Mouse (Mus musculus) left cerebral cortex, postnatal 14 days (tissue): ENCODE measurements around the gene Hnrnpu. TPM values are rescaled to one million over a fixed set of nuclear protein-coding genes. Genes with fewer than 3 reads are reported as not detected.
"Not testable (repeated sequence)": the region's sequence is repeated elsewhere in the genome, so short reads cannot be mapped to it uniquely, and the experiment has no call there.

Experiments used
- DNase-seq, 2 experiments: peaks; one replicate each; pipeline ENCODE4 v3.0.0; 2021 to 2022; ENCODE audit warnings: low spot score in 2 of 2, mixed read lengths in 1 of 2
- intact Hi-C: fragments of 180-260 bp; cut with DNase I; formaldehyde crosslinking; loops from one replicate; pipeline ENCODE4 v1.15.1; 2025
- total RNA-seq, 2 experiments: library from RNA; stranded (reverse); gene quantifications; 2 replicates each; pipeline ENCODE4 v1.2.3; 2021

The Hnrnpu gene
- total RNA-seq, 2 experiments from 2014 or later = 400 to 403 TPM

DNA sequence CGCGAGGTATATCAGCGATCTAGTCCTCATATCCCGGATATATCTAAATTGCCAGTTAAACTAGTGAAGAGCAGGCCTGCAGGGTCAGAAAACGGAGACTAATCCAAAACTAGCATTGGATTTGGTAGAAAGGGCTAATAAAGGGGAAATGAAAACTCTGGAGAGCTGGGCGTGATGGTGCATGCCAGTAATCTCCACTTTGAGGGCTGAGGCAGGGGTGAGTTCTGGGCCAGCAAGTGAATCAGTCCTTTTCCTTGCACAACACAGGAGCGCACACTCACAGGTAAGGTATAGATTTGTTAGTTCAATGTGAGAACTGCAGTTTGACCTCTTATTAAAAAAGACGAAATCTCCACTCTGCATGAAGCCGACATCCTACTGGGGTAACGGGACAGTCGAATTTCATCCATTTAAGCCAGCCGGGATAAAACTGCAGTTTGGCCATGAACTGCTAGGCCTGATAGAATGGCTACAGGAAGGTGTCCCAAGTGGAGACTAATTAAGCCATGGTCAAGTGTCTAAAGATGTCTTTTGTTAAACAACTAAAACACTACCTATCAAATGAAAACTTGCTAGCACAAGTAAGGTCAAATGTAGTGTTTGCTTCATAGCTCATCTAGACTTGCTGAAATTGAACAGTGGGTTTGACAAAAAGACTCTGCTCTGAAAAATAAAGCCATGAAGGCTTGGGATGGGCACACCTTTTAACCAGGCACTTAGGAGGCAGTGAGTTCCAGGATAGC is 18.1 kb downstream of the Hnrnpu start:
- peak in 1 of 2 experiments; percentile 21 for DNase-seq
- intact Hi-C loops = loop anchor here (2.0 to 10.0 kb wide), 5 partner anchors 17 to 135 kb away; partner anchors contain the start of genes Desi2, Efcab2 and Hnrnpu

DNA sequence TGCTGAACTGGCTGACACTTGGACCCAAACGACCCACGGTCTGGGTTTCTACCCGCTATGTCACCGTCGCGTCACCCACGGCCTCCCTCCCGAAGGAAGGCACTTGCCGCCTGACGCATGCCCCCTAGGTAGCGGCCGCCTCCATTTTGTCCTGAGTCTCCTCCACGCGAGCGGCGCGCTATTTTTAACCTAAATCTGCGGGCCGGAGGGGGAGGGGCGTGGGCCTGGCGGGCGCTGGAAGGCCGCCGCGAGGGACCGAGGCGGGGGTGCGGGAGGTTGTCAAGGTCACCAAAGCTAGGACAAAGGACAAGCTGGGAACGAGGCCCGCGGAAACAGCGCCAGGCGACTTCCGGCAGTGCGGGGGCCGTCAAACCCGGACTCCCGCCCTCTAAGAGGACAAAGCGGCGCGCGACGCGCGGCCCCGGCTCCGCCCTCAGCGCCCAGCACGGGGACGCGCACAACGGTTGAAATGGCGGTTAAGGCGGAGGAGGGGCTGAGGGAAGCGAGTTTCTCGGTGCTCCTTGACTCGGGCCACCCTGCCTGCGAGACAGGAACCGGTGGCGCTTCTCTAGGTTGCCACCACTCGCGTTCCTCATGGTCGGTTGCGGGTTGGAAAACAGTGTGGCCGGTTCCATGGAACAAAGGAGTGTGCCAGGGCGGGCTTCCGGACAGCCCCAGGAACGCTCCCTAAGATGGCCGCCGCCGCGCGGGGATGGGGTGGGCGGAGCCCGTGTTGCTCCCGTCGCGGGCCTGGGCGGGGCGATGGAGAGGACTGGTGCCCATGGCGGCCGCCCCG is 19.0 kb downstream of the Hnrnpu start, which contains the start of gene Cox20:
Gene Cox20, plus strand, starts transcription at position 742 of the 796 bp plus-strand sequence.
- intact Hi-C loops = loop anchor here (2.0 to 10.0 kb wide), 5 partner anchors 18 to 134 kb away; partner anchors contain the start of genes Desi2, Efcab2 and Hnrnpu

DNA sequence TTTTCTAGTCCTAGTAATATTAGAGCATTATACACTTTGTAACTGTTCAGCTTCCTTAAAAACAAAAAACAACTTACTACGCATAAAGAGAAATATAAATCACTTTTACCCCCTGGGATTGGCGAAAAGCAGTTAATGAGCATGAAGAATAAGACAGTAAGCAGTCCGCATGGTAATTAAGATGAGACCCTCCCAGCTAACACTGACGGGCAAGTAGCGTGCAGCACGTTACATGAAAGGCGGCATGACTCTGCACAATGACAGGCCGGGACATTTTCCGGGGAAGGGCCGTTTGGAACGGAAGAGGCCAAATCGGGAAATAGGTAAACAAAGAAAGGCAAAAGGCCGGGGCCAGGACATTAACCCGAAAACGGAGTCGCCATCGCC is 19.6 kb downstream of the Hnrnpu start:
- intact Hi-C loops = loop anchor here (2.0 to 10.0 kb wide), 5 partner anchors 19 to 133 kb away; partner anchors contain the start of genes Desi2, Efcab2 and Hnrnpu
- DNase-seq = peak in 1 of 2 experiments; percentile 87

More for the DNA sequence above, 19.0 kb downstream of the Hnrnpu start, which contains the start of gene Cox20:
- peak; percentile 93 to 94 for DNase-seq

DNA sequence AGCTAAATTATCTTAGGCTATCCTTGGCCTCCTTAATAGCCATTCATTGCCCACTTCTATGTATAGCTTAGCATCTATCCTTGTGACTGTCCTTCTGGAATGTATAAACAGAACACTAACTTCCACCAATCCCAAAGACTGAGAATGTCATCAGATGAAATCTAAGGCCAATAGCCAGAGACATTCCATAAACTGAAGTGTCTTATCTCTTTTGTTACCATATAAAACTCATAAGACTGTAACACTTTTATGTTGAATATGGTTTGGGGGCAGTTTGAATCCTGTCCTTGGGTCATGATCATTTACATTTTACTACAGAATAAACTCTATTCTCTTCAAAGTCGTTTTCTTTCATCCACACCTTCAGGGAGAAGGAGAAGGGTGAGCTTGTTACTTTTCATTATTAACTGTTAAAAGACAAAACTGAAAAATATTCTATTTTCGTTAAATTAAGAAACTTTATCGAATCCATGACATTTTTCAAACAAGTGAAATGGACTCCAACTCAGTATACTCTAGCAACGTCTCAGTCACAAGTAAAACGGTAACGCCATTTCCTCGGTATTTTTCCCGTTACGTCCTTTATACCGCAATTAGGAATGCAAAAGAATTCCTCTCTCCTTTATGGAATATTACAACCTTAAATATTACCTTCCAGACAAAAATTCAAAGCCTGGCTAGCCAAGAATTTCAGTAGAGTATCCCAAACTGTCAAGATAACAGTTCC is 20.2 kb downstream of the Hnrnpu start:
- intact Hi-C loops = loop anchor here (2.0 to 10.0 kb wide), 5 partner anchors 19 to 133 kb away; partner anchors contain the start of genes Desi2, Efcab2 and Hnrnpu
- no peak for DNase-seq

DNA sequence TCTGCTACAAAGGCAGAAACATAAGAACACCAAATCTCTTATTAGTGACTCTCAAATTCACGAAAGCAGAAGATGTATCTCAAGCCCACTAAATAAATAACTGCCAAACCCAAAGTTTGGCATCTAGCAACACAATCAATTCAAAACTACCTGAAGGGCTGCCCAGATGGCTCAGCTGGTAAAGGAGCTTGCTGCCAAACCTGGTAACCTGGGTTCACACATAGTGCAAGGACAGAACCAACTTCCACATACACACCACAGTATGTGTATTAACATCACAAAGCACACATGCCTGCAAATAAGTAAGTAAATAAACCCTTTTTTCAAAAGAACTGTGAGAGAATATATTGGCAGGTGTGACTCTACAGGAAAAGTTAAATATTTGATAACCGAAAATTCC is 23.4 kb downstream of the Hnrnpu start:
- intact Hi-C loops = loop anchor here (5.0 to 10.0 kb wide), 2 partner anchors 129 to 148 kb away; partner anchors contain the start of gene Desi2
- DNase-seq = no peak

DNA sequence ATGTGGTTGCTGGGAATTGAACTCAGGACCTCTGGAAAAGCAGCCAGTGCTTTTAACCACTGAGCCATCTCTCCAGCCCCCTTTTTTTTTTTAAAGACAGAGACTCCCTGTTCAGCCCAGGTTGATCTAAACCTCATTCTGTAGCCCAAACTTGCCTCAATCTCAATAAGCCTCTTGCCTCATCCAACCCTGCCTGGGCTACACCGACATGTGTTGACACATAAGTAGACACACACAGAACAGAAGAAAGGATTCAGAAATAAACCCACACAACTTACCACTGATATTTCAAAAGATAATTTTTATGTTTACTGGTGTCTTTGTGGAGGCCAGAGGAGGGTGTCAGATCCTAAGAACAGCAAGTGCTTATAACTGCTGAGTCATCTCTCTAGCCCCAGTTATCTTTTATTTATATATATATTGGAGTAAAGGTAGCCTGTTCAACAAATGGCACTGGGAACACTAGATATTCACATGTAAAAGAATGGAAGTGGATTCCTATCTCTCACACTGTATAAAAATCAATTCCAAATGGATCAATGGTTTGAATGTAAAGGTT is 24.5 kb downstream of the Hnrnpu start:
- no peak for DNase-seq
- intact Hi-C loops = loop anchor here (5.0 to 10.0 kb wide), 2 partner anchors 128 to 149 kb away; partner anchors contain the start of gene Desi2

DNA sequence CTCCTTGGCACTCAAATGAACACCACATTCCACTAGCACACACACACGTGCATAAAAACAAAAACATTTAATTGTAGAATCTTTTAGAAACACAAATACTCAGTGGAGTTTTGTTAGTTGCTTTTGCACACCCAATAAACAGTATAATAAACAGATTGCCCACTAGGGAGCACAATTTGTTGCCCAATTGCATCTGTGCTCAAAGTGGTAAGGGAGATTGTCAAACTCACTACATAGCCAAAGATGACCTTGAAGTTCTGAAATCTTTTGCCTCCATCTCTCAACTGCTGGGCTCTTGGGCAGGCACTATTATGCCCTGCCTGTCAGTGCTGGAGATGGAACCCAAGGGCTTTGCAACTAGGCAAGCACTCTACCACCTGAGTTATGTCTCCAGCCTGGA is 27.5 kb downstream of the Hnrnpu start:
- DNase-seq = no peak
- intact Hi-C loops = loop anchor here (5.0 to 10.0 kb wide), 2 partner anchors 125 to 152 kb away; partner anchors contain the start of gene Desi2

DNA sequence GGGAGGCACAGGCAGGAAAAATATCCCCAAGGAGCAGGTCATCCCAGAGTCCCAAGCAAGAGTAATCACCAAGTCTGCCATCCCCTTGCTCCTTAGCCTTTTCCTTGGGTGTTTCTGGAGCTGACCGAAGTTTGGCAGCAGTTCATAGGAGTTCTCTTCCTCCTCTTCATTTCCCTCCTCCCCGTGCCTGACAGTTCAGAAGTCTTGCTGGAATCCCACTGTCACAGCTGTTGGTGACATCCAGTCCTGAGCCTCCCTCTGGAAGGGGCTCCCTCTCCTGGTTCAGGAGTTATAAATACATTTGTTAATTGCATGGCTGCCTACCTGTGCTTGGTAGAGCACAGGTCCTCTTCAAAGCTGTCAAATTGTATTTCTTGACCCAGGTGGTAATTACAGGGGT is 28.1 kb downstream of the Hnrnpu start:
- DNase-seq = no peak
- intact Hi-C loops = loop anchor here (10.0 kb wide), 1 partner anchor 365 kb away; no protein-coding TSS in a partner anchor

DNA sequence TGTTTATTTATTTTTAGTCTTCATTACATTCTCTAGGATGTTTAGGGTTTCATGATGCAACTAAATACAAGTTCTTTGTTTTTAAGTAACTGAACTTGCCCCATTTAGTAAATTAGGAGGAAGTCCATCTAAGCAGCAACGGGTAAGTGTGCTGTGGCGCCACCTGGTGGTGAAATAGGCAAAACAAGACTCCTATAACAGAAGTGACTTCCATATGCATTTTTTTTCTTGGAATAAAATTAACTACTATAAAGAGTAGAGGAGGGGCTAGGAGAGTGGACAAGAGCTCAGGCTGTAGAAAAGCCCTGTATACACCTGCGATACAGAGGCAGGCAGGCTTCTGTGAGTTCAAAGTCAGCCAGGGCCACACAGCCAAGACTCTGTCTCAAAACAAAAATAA is 34.2 kb downstream of the Hnrnpu start:
- intact Hi-C loops = loop anchor here (5.0 to 10.0 kb wide), 2 partner anchors 156 to 359 kb away; no protein-coding TSS in a partner anchor
- DNase-seq = peak; percentile 78 to 84

DNA sequence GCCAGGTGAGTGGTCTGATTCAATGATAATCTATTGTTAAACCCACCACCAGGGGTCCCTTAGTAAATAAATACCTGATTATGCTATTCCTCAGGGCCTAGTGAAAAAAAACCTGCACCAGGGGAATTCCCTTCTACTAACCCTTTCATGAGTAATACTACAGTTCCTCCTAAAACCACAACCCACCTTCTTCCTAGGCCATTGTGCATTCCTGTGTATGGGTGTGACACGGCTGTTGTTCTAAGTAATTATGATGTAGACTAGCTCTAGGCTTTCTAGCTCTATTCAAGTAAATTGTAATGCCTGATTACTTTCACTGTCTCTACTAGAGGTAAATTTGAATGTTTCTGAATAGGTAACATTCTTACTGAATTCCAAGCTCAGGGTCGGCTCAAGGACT is 36.3 kb downstream of the Hnrnpu start:
- intact Hi-C loops = loop anchor here (5.0 to 10.0 kb wide), 2 partner anchors 154 to 356 kb away; no protein-coding TSS in a partner anchor
- not testable (repeated sequence) for DNase-seq

DNA sequence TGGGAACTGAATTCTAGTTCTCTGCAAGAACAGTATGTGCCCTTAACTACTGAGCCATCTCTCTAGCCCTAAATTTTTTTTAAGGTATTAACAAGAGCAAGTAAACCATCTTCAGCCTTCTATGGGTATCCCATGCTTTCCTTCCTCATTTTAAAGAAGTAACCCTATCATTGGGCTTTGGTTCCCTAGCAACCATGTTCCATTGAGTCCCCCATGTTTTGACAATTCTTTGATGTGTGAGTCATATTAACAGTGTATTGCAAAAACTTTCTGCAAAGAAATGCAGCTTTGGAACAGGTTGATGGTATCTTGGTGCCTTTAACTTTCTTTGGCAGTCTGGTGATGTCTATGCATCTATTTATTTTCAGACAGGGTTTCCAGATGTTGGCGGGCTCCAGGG is 43.5 kb downstream of the Hnrnpu start:
- intact Hi-C loops = no loop called here
- peak in 1 of 2 experiments; percentile 26 for DNase-seq

DNA sequence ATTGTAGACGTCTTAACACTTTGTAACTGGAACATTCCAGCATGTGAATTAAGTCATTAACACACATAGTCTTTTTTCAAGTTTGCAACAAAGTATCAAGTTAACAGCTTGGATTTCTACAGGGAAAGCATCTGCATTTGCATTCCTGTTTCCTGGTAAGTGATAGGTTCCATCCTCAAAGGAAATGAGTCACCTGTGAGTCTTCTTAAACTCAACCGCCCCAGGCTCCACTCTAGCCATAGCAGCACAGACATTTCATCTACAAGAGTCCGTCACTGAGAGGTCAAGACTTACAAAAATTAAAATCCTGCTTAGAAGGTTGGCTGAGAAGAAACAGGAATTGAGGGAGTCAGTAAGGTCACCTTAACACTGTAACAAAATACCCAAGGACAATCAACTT is 45.9 kb downstream of the Hnrnpu start:
- intact Hi-C loops = no loop called here
- no peak for DNase-seq

DNA sequence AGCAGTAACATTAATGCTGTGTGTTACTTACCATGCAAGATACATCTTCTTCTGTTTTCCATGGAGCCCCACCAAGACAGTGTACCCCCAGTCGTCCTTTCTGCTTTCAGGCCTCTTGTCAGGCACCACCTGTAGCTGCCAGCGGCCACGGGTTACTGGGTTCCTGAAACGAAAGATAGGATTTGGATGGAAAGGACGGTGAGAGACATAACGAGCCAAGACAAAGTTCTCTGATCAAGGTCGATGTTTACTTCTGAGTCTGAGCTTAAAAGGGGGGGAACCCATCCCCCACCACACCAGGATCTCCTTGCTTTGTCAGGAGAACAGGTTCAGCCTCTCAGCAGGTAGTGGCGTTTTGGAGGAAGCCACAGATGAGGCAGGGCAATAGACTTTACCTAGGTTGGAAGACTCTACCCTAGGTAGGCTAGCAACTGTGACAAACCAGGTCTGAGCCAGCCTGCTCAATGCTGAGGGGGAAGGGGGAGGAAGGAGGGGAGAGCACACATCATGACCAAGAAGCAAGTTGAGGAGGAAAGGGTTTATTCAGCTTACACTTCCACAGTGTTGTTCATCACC is 49.9 kb downstream of the Hnrnpu start:
- no peak for DNase-seq
- intact Hi-C loops = no loop called here

DNA sequence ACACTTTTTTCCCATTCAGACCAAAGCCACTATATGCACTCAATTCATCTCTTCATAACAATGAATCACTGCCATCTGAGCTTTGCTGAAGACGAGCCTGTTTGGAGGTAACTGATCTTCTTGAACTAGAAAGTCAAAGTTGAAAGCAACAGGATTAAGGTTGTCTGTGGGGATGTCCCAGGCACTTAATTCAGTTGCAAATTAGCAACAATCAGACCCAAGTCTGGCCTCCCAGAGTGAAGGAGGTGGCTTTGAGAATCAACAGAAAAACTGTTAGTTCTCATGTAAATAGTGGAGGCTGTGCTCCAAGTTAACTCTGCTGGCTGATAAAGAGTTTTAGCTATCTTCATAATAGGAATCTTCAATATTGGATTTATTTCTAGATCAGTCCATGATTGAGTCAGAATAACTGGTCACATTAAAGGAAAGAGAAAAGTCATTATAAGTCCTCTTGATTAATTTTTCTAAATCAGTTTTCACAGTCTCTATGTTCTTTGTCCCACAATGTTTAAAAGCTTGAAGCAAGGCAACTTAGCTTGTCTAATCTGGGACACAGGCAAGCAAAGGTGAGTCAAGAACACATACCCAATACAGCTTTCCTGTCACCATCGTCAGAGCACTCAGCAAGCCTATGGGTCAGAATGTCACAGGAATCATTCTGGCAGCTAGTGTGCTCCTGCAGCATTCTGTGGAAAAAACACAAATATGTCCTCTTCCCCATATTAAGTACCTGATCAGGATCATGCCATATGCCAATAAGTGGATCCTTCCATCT is 53.5 kb downstream of the Hnrnpu start:
- intact Hi-C loops = no loop called here
- no peak for DNase-seq

DNA sequence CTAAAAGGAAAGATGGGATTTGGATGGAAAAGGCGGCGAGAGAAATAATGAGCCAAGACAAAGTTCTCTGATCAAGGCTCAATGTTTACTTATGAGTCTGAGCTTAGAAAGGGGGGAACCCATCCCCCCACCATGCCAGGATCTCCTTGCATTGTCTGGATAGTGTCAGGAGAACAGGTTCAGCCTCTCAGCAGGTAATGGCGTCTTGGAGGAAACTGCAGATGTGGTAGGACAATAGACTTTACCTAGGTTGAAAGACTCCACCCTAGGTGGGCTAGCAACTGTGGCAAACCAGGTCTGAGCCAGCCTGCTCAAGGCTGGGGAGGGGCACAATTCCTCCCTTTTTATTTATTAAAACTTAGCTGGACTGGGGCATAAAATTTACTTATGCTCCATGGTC is 54.3 kb downstream of the Hnrnpu start:
- DNase-seq, intact Hi-C loops: not testable (repeated sequence)

DNA sequence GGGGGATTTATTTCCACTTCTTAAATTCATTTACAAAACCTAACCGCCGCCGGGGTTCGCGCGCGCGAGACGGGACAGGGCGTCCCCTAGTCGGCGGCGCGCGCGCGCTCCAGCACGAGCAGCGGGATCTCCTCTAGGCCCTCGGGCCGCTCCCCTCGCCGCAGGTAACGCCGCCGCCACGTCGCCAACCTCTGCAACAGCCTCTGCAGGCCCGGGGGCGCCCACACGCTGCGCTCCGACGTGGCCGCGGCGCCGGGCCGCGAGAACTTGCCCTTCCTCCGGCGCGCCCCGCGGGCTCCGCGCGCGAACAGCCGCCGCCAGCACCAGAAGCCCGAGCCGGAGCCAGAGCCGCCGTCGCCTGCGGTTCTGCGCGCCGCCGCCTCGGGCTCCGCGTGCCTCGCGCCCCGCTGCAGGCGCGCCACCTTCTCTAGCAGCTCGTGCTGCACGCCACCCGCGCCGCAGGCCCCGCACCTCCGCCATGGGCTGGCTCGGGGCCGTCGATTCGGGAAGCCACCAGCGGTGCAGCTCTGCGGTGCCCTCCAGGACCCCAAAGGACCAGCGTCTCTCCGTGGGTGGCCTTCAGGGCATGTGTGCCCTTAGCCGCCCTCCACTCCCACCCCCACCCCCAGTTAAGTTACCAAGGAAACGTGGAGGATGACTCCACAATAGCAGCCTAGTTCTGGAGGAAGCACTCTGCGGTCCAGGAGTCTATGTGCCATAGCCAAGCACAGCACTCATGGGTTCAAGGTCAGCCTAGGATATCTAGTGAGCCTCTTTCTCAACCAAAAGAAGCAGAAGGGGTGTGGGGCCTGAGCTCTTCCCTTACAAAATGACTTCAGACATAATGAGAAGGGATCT is 61.3 kb downstream of the Hnrnpu start:
- DNase-seq = peak; percentile 79 to 81
- intact Hi-C loops = no loop called here

DNA sequence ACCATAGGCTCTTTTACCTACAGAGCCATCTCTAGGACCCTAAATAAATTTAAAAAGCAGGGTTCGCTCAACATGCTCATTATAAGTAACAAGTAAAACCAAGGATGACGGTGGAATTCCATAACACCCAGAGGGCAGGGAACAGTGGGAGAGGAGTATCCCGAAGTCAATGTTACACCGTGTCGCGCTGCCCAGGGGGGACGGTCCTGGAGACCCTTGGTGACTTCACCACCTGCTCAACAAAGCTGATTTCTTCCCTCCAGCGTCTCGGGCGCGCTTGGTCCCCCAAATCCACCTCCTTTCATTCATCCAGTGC is 61.9 kb downstream of the Hnrnpu start:
- DNase-seq = no peak
- intact Hi-C loops = no loop called here
